Mouse (Mus musculus) liver, adult 2 months (tissue): ENCODE results near the gene 2210010C04Rik.

Experiments
- CTCF ChIP-seq: fragments of 200-500 bp; IDR thresholded peaks from 2 replicates; pipeline ENCODE4 v1.5.1; 2011; ENCODE audit warnings: low read depth, low read length, control low read depth
- POLR2A ChIP-seq: fragments of 200-500 bp; IDR thresholded peaks from 2 replicates; pipeline ENCODE4 v1.6.1; 2011; ENCODE audit warnings: low read length, control low read depth; ENCODE audit not compliant: insufficient read depth; ENCODE audit errors: extremely low read depth

DNA sequence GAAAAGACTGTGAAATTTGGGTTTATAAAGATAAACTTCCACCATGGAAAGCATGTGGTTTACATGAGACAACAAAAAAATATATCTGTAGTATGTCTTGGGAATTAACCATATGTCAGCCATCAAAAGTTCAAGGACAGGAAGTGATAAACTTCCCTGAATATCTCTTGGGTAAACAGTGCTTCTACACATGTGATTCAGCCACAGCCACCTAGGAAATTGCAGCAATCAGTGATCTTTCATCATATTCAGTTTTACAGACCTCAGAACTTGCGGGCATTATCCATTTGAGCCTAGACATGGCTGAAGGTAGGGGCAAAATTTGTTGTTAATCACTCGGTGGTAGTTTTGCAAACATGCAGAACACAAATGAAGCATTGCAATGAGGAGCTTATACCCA lies 16.7 kb downstream of the 2210010C04Rik start:
- TF ChIP-seq POLR2A, result no peak
- no peak for TF ChIP-seq CTCF
